Mouse (Mus musculus) bone marrow, adult 2 months (tissue): Measurements from ENCODE around the gene Tmem140.

ENCODE experiments used
- CTCF ChIP-seq: fragments of 200-500 bp; IDR thresholded peaks from 2 replicates; pipeline ENCODE4 v1.5.1; 2011; ENCODE audit warnings: low read length, control low read depth; ENCODE audit not compliant: control insufficient read depth, insufficient read depth
- POLR2A ChIP-seq: fragments of 200-500 bp; IDR thresholded peaks from 2 replicates; pipeline ENCODE4 v1.6.1; 2011; ENCODE audit warnings: low read depth, mild to moderate bottlenecking, control low read depth, low read length, borderline replicate concordance; ENCODE audit not compliant: control insufficient read depth

- no peak for TF ChIP-seq CTCF
- no peak for TF ChIP-seq POLR2A
Observed at GRCm38 (mm10) chr6:34871929-34872328, 9.0 kb downstream of the Tmem140 start.
